Mouse (Mus musculus) midbrain, postnatal 0 days (tissue): ENCODE measurements at regions not wholly inside any gene's neighbourhood (a gene's known extent, or its start where the extent isn't known, plus 50 kb on each side); places are given as distances from the start of the nearest gene placed in this dataset.

Source experiments
- ATAC-seq: fragments of 200-750 bp; cut with Nextera tagmentation; 2 replicates; pipeline ENCODE4 v1.8.0; 2017; ENCODE audit warnings: moderate number of reproducible peaks, mild to moderate bottlenecking, moderate TSS enrichment, moderate library complexity; ENCODE audit not compliant: low FRiP score
- DNase-seq: peaks from one replicate; pipeline ENCODE4 v3.0.0-alpha.2; 2015; ENCODE audit warnings: low spot score
- H3K27ac ChIP-seq: fragments of 300-500 bp; sonication (generic); 2 replicates; pipeline ENCODE4 v1.5.1; 2014; ENCODE audit warnings: low read depth, mild to moderate bottlenecking, low read length, mixed read lengths
- H3K27me3 ChIP-seq: fragments of 300-500 bp; sonication (generic); 2 replicates; pipeline ENCODE4 v1.6.1; 2014; ENCODE audit warnings: low read length, control low read depth, mixed read lengths; ENCODE audit not compliant: insufficient read depth
- H3K36me3 ChIP-seq: fragments of 300-500 bp; sonication (generic); 2 replicates; pipeline ENCODE4 v1.6.1; 2014; ENCODE audit warnings: low read length, control low read depth, mixed read lengths; ENCODE audit not compliant: insufficient read depth
- H3K4me1 ChIP-seq: fragments of 300-500 bp; sonication (generic); 2 replicates; pipeline ENCODE4 v1.6.1; 2014; ENCODE audit warnings: mild to moderate bottlenecking, control low read depth, antibody characterized with exemption, low read length, mixed read lengths; ENCODE audit not compliant: insufficient read depth
- H3K4me2 ChIP-seq: fragments of 300-500 bp; sonication (generic); 2 replicates; pipeline ENCODE4 v1.6.1; 2014; ENCODE audit warnings: low read depth, mild to moderate bottlenecking, low read length, mixed read lengths; ENCODE audit not compliant: poor library complexity, severe bottlenecking
- H3K4me3 ChIP-seq: fragments of 300-500 bp; sonication (generic); 2 replicates; pipeline ENCODE4 v1.5.1; 2014; ENCODE audit warnings: low read depth, mild to moderate bottlenecking, low read length, moderate library complexity
- H3K9ac ChIP-seq: fragments of 300-500 bp; sonication (generic); replicated peaks from 2 replicates; pipeline ENCODE4 v1.6.1; 2014; ENCODE audit warnings: mild to moderate bottlenecking, low read length, moderate library complexity, mixed read lengths; ENCODE audit not compliant: poor library complexity, severe bottlenecking
- H3K9me3 ChIP-seq: fragments of 300-500 bp; sonication (generic); 2 replicates; pipeline ENCODE4 v1.6.1; 2016; ENCODE audit warnings: low read length, control low read depth
- CTCF ChIP-seq: IDR thresholded peaks from 2 replicates; pipeline ENCODE4 v1.5.1; 2016; ENCODE audit warnings: antibody characterized with exemption, mild to moderate bottlenecking
- WGBS: fragments of 180-500 bp; shearing (Covaris S2); extraction: QIAGEN DNeasy Blood & Tissue Kit; methylation state at CpG from one replicate; pipeline ENCODE4 v1.1.7; 2014; 5-methylcytosine and 5-hydroxymethylcytosine counted together

GRCm38 (mm10) chr13:39226829-39227228, 266.2 kb upstream of the Slc35b3 start:
- H3K4me3 ChIP-seq = no peak overlapping the region
- H3K4me1 ChIP-seq = no peaks in the 10 kb centered on the region
- no peak for DNase-seq
- no peak overlapping the region for H3K27ac ChIP-seq
- WGBS = 68% methylated on average over 4 of the region's 4 CpGs
- no peaks in the 10 kb centered on the region for H3K9me3 ChIP-seq
- H3K36me3 ChIP-seq = no peaks in the 10 kb centered on the region
- TF ChIP-seq CTCF = no peak
- no peak for ATAC-seq
- H3K4me2 ChIP-seq = no peak overlapping the region
- H3K27me3 ChIP-seq = no peaks in the 10 kb centered on the region
- no peak overlapping the region for H3K9ac ChIP-seq

- Histone ChIP-seq H3K27me3 (no peaks in the 10 kb centered on the region), H3K4me1 (no peaks in the 10 kb centered on the region), H3K4me3 (no peak overlapping the region), H3K9ac (no peak overlapping the region), H3K36me3 (no peaks in the 10 kb centered on the region), H3K4me2 (no peak overlapping the region), H3K9me3 (no peaks in the 10 kb centered on the region), H3K27ac (no peak overlapping the region)
- 64% methylated on average over 6 of the region's 6 CpGs for WGBS
- DNase-seq (no peak), ATAC-seq (no peak)
- TF ChIP-seq CTCF = no peak
Measured at GRCm38 (mm10) chr13:39225651-39226050, 265.0 kb upstream of the Slc35b3 start.

- Histone ChIP-seq H3K27ac (no peak overlapping the region), H3K36me3 (no peaks in the 10 kb centered on the region), H3K4me3 (no peak overlapping the region), H3K27me3 (no peaks in the 10 kb centered on the region), H3K4me2 (no peak overlapping the region), H3K9ac (no peak overlapping the region), H3K4me1 (no peaks in the 10 kb centered on the region), H3K9me3 (no peaks in the 10 kb centered on the region)
- WGBS = 55% methylated on average over 8 of the region's 8 CpGs
- DNase-seq (no peak), ATAC-seq (no peak)
- TF ChIP-seq CTCF = no peak
Measured at GRCm38 (mm10) chr13:39211076-39211475, 250.4 kb upstream of the Slc35b3 start.

- H3K4me3 ChIP-seq = no peak overlapping the region
- peak; percentile 81 for TF ChIP-seq CTCF
- H3K36me3 ChIP-seq = no peaks in the 10 kb centered on the region
- no peak overlapping the region for H3K27ac ChIP-seq
- no peaks in the 10 kb centered on the region for H3K27me3 ChIP-seq
- no peak overlapping the region for H3K9ac ChIP-seq
- 26% methylated on average over 2 of the region's 2 CpGs for WGBS
- no peak overlapping the region for H3K4me2 ChIP-seq
- no peaks in the 10 kb centered on the region for H3K4me1 ChIP-seq
- ATAC-seq (no peak), DNase-seq (peak; percentile 75)
- H3K9me3 ChIP-seq = no peaks in the 10 kb centered on the region
Measured at GRCm38 (mm10) chr13:39183715-39184179, 223.1 kb upstream of the Slc35b3 start.

GRCm38 (mm10) chr13:39161980-39162379, 201.3 kb upstream of the Slc35b3 start:
- no peaks in the 10 kb centered on the region for H3K27me3 ChIP-seq
- WGBS = 60% methylated on average over 2 of the region's 2 CpGs
- H3K4me3 ChIP-seq = no peak overlapping the region
- DNase-seq = no peak
- no peaks in the 10 kb centered on the region for H3K4me1 ChIP-seq
- no peak overlapping the region for H3K4me2 ChIP-seq
- no peak overlapping the region for H3K9ac ChIP-seq
- no peaks in the 10 kb centered on the region for H3K9me3 ChIP-seq
- no peaks in the 10 kb centered on the region for H3K36me3 ChIP-seq
- no peak overlapping the region for H3K27ac ChIP-seq
- ATAC-seq = no peak
- TF ChIP-seq CTCF = no peak

- no peak for ATAC-seq
- 86% methylated on average over 1 of the region's 1 CpGs for WGBS
- H3K4me3 ChIP-seq = no peak overlapping the region
Measured at GRCm38 (mm10) chr13:39127942-39128341, 167.3 kb upstream of the Slc35b3 start.

More at GRCm38 (mm10) chr13:39127942-39128341, 167.3 kb upstream of the Slc35b3 start:
- TF ChIP-seq CTCF = no peak
- no peak overlapping the region for H3K27ac ChIP-seq
- no peaks in the 10 kb centered on the region for H3K4me1 ChIP-seq
- no peak overlapping the region for H3K9ac ChIP-seq
- H3K27me3 ChIP-seq = no peaks in the 10 kb centered on the region
- H3K9me3 ChIP-seq = no peaks in the 10 kb centered on the region
- H3K4me2 ChIP-seq = no peak overlapping the region
- H3K36me3 ChIP-seq = no peaks in the 10 kb centered on the region
- DNase-seq = no peak
